Comparison of ENCODE assay signal across 9 mouse cellular contexts in genomic region chr11:112784347-112784902, GRCm38 (mm10). TPM values are rescaled to one million over a fixed set of nuclear protein-coding genes. Genes with fewer than 3 reads are reported as not detected.
DNase-seq lines count a peak whose midpoint lies in the region; ATAC-seq and TF ChIP-seq lines count a peak whose summit lies in the region.
"Had no signal": no experiment of that assay in that cellular context is flagged by ENCODE, and none has a peak within 500 bp of the region (broad histone marks: within the 10 kb centered on the region; RNA-seq: fewer than 3 reads in every experiment).

No protein-coding gene starts in this region.

- no peaks in the 10 kb centered on the region for H3K36me3 ChIP-seq in heart, embryonic 14.5 days (ENCODE audit: control insufficient read depth, insufficient read depth, low read length)
- no peaks in the 10 kb centered on the region for H3K36me3 ChIP-seq in G1E (replicated peaks)
- no peaks in the 10 kb centered on the region for H3K36me3 ChIP-seq in midbrain, embryonic 11.5 days (ENCODE audit: control insufficient read depth, insufficient read depth, low read length)

- peak overlapping the region; percentile 86 for H3K4me2 ChIP-seq in heart, embryonic 14.5 days (ENCODE audit: low read length)
- peak overlapping the region; percentile 87 for H3K4me2 ChIP-seq in midbrain, embryonic 11.5 days

- peak overlapping the region; percentile 72 for H3K9ac ChIP-seq in heart, embryonic 14.5 days (ENCODE audit: low read length)
- peak overlapping the region; percentile 71 for H3K9ac ChIP-seq in midbrain, embryonic 11.5 days (ENCODE audit: low read length)

- peak overlapping the region; percentile 56 to 58 for H3K4me3 ChIP-seq in heart, embryonic 14.5 days (ENCODE audit: control insufficient read depth in 1 of 2, insufficient read depth in 1 of 2, low read depth in 1 of 2, low read length in 2 of 2)
- H3K4me3 ChIP-seq in G1E (ENCODE audit: low read depth, low read length): peak overlapping the region; percentile 30; the same call in 1 of the 2 replicates
- H3K4me3 ChIP-seq in midbrain, embryonic 11.5 days (ENCODE audit: low read depth, low read length): peak overlapping the region; percentile 83

- no peak overlapping the region for H3K27ac ChIP-seq in heart, embryonic 14.5 days (replicated peaks in 1 of 2; ENCODE audit: control insufficient read depth in 1 of 2, insufficient read depth in 1 of 2, low read depth in 2 of 2, low read length in 2 of 2)
- peak overlapping the region; percentile 30; the same call in 1 of the 2 replicates for H3K27ac ChIP-seq in midbrain, embryonic 11.5 days (ENCODE audit: low read depth, low read length)

- no peaks in the 10 kb centered on the region for H3K9me3 ChIP-seq in heart, embryonic 14.5 days (ENCODE audit: control insufficient read depth, low read length)
- H3K9me3 ChIP-seq in G1E (replicated peaks): peaks cover 64% of the 10 kb centered on the region
- no peaks in the 10 kb centered on the region for H3K9me3 ChIP-seq in midbrain, embryonic 11.5 days (ENCODE audit: control insufficient read depth, low read length)

- no peak for DNase-seq in heart, postnatal 25 days (ENCODE audit: low spot score)
- DNase-seq in G1E (ENCODE audit: low spot score): no peak
- peak; percentile 12 for DNase-seq in heart, postnatal 4 days
- peak; percentile 93 for DNase-seq in midbrain, embryonic 11.5 days (ENCODE audit: low spot score, missing footprints)
- DNase-seq in spleen, postnatal 14 days (ENCODE audit: low spot score in 2 of 2): no peak
- no peak for DNase-seq in kidney, adult 11 months

- TF ChIP-seq CTCF in G1E (IDR thresholded peaks at IDR 0.05; ENCODE audit: low read depth, low read length): no peak

- 3% methylated on average over 30 of the region's 30 CpGs for WGBS in heart, embryonic 14.5 days
- WGBS in midbrain, embryonic 11.5 days: 5% methylated on average over 30 of the region's 30 CpGs

- peaks cover 73% of the 10 kb centered on the region for H3K27me3 ChIP-seq in heart, embryonic 14.5 days (ENCODE audit: control insufficient read depth, insufficient read depth, low read length)
- H3K27me3 ChIP-seq in G1E (ENCODE audit: insufficient read depth, low read length): no peaks in the 10 kb centered on the region; the same call in 1 of the 2 replicates
- H3K27me3 ChIP-seq in midbrain, embryonic 11.5 days (ENCODE audit: control insufficient read depth, insufficient read depth, low read length): peaks cover 6% of the 10 kb centered on the region

- ATAC-seq in heart, embryonic 14.5 days (ENCODE audit: insufficient number of reproducible peaks, insufficient read depth, low FRiP score, low read depth): no peak
- ATAC-seq in G1E (ENCODE audit: extremely low read depth, insufficient number of reproducible peaks, low FRiP score, poor library complexity, severe bottlenecking): no peak
- ATAC-seq in midbrain, embryonic 11.5 days (ENCODE audit: low FRiP score): no peak
- no peak for ATAC-seq in frontal cortex, adult (ENCODE audit: low TSS enrichment)

- H3K4me1 ChIP-seq in heart, embryonic 14.5 days (ENCODE audit: control insufficient read depth in 2 of 2, insufficient read depth in 2 of 2, low read length in 2 of 2): peaks cover 7 to 24% of the 10 kb centered on the region in 2 experiments; a peak in 3 of 4 replicates
- H3K4me1 ChIP-seq in G1E (ENCODE audit: insufficient read depth, low read depth, low read length): no peaks in the 10 kb centered on the region
- H3K4me1 ChIP-seq in midbrain, embryonic 11.5 days (ENCODE audit: control insufficient read depth, insufficient read depth, low read length): peaks cover 29% of the 10 kb centered on the region

- intact Hi-C loops in heart, postnatal 25 days (cut with DNase I): loop anchor here (5.0 kb wide), 1 partner anchor 383 kb away; no protein-coding TSS in a partner anchor

RNA-seq across cellular contexts. Expression of gene Sox9, which starts 2.4 kb away (rescaled TPM):
- 17.7 and 20.7 TPM in 2 replicates for polyA plus RNA-seq in heart, embryonic 14.5 days (2014; fragmentation: Nextera tagmentation; extraction: Ambion mirVana)
- total RNA-seq in heart, postnatal 25 days (2021): 1 to 10 TPM; 2.2 to 2.6 TPM
- total RNA-seq in G1E (2014; fragmentation: Nextera tagmentation): not detected in 2 replicates
- 0.05 TPM in 1 of 2 replicates, not detected in the other for total RNA-seq in G1E (2017)
- polyA plus RNA-seq in G1E (2012): not detected in 2 replicates
- 10 to 100 TPM; 11.1 to 11.9 TPM for total RNA-seq in heart, postnatal 4 days (2021)
- 106 and 107 TPM in 2 replicates for polyA plus RNA-seq in midbrain, embryonic 11.5 days (2014; fragmentation: Nextera tagmentation; extraction: Ambion mirVana)
- total RNA-seq: common myeloid progenitor, adult 5-6 weeks had no signal

Comparison
In these comparisons a context has a peak if more than half of its experiments do, and no peak if none do; other contexts are left out.
1. DNase-seq: peak in heart, postnatal 4 days (single experiment) and midbrain, embryonic 11.5 days (single experiment); none in heart, postnatal 25 days (single experiment), G1E (single experiment), spleen, postnatal 14 days (0 of 2) and kidney, adult 11 months (single experiment).
2. H3K4me3 ChIP-seq: peak in every context shown above with its lines; median percentile 83 in midbrain, embryonic 11.5 days; 57 in heart, embryonic 14.5 days; 30 in G1E.